Mouse (Mus musculus) ovary, adult 2 months (tissue): ENCODE results near the gene Tbr1. TPM values are rescaled to one million over a fixed set of nuclear protein-coding genes. Genes with fewer than 3 reads are reported as not detected.

ENCODE experiments used
- polyA plus RNA-seq: library from polyadenylated mRNA; depleted of rRNA; stranded (reverse); fragments of >200 nt; gene quantifications from 2 replicates; pipeline ENCODE4 v1.2.3, GENCODE M21; 2012; rRNA removed

The Tbr1 gene
- polyA plus RNA-seq = 0.21 and 0.22 TPM in 2 replicates

DNA sequence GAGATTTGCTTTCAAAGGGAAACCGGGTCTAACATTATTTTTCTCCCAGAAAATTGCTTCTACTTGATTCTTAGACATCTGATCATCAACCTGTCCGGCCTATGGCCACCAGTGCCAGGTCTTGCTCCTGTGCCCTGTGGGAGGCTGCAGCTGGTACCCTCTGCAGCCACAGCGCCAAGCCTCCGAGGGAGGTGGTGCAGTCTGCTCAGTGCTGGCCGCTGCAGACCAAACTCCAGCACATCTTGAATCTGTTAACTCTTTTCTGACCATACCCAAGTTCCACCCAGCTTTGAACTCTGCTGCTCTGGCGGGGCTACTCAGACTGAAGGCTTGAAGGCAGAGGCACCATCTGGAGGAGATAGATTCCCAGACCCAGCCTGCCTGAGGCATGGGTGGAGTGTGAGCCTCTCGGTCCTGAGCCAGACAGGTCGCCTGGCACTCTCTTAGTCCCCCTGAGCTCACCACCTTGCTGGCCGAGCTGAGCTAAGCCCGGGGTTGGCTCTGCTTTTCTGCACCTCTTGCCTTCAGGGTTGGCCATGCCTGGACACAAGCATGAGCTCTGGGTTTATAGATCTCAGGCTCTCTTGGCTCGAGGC, at the start of gene Tbr1:
Gene Tbr1 (plus strand): TSS at position 275 of the 596 bp plus-strand sequence.

Other genes with a start within 250 kb of the Tbr1 start
- 2.8 and 3.8 TPM in 2 replicates for gene Tank, start 224.3 kb upstream of the Tbr1 start, polyA plus RNA-seq
- gene Psmd14, start 91.2 kb upstream of the Tbr1 start, polyA plus RNA-seq = 5.1 and 9.9 TPM in 2 replicates
- gene Slc4a10, start 243.5 kb downstream of the Tbr1 start, polyA plus RNA-seq = 0.05 TPM in 1 of 2 replicates, not detected in the other